Mouse (Mus musculus) adrenal gland (tissue): ENCODE measurements around the gene Gm10662.
"Not testable (repeated sequence)": the region's sequence is repeated elsewhere in the genome, so short reads cannot be mapped to it uniquely, and the experiment has no call there.

Experiments used
- intact Hi-C: fragments of 180-260 bp; cut with DNase I; formaldehyde crosslinking; loops from one replicate; pipeline ENCODE4 v1.15.1; 2025
- long read RNA-seq, 2 experiments: library from polyadenylated mRNA; unstranded; transcript quantifications; one replicate each; pipeline ENCODE4 v2.0.0; 2020; ENCODE audit warnings: borderline replicate concordance in 1 of 2; ENCODE audit not compliant: insufficient replicate concordance in 1 of 2

Gm10662 gene
- long read RNA-seq, experiment 1 = 0 reads
- long read RNA-seq, experiment 2 = 0 reads

GRCm38 (mm10) chr7:23144380-23144779 lies at the start of gene Gm10662:
Gene Gm10662 (minus strand): TSS chr7:23144480.
- intact Hi-C loops = not testable (repeated sequence)

GRCm38 (mm10) chr7:23163505-23163904 lies 19.2 kb upstream of the Gm10662 start:
- intact Hi-C loops = not testable (repeated sequence)
